Mouse (Mus musculus) forebrain, embryonic 16.5 days (tissue): Measurements from ENCODE around the gene Rpl38. TPM values are rescaled to one million over a fixed set of nuclear protein-coding genes. Genes with fewer than 3 reads are reported as not detected.

ENCODE experiments used
- ATAC-seq: fragments of 200-750 bp; cut with Nextera tagmentation; 2 replicates; pipeline ENCODE4 v1.8.0; 2017; ENCODE audit warnings: mild to moderate bottlenecking, moderate library complexity
- H3K27ac ChIP-seq: fragments of 300-500 bp; sonication (generic); 2 replicates; pipeline ENCODE4 v1.5.1; 2014; ENCODE audit warnings: low read length, control low read depth
- H3K27me3 ChIP-seq: fragments of 300-500 bp; sonication (generic); replicated peaks from 2 replicates; pipeline ENCODE4 v1.6.1; 2014; ENCODE audit warnings: low read length; ENCODE audit not compliant: control insufficient read depth, insufficient read depth
- H3K36me3 ChIP-seq: fragments of 300-500 bp; sonication (generic); 2 replicates; pipeline ENCODE4 v1.6.1; 2014; ENCODE audit not compliant: control insufficient read depth, insufficient read depth
- H3K4me1 ChIP-seq: fragments of 300-500 bp; sonication (generic); replicated peaks from 2 replicates; pipeline ENCODE4 v1.6.1; 2014; ENCODE audit warnings: low read length; ENCODE audit not compliant: control insufficient read depth, insufficient read depth
- H3K4me2 ChIP-seq: fragments of 300-500 bp; sonication (generic); 2 replicates; pipeline ENCODE4 v1.6.1; 2014; ENCODE audit warnings: mild to moderate bottlenecking, low read length, control low read depth
- H3K4me3 ChIP-seq: fragments of 300-500 bp; sonication (generic); replicated peaks from 2 replicates; pipeline ENCODE4 v1.5.1; 2014; ENCODE audit warnings: mild to moderate bottlenecking, low read length, control low read depth
- H3K9ac ChIP-seq: fragments of 300-500 bp; sonication (generic); replicated peaks from 2 replicates; pipeline ENCODE4 v1.6.1; 2014; ENCODE audit warnings: low read depth, low read length, control low read depth
- H3K9me3 ChIP-seq: fragments of 300-500 bp; sonication (generic); 2 replicates; pipeline ENCODE4 v1.6.1; 2016; ENCODE audit warnings: low read length; ENCODE audit not compliant: control insufficient read depth
- WGBS: fragments of 180-500 bp; shearing (Covaris S2); extraction: QIAGEN DNeasy Blood & Tissue Kit; methylation state at CpG from one replicate; pipeline ENCODE4 v1.1.7; 2014; 5-methylcytosine and 5-hydroxymethylcytosine counted together
- polyA plus RNA-seq: library from polyadenylated mRNA; unstranded; fragments of >200 nt; fragmentation: Nextera tagmentation; extraction: Ambion mirVana; gene quantifications from 2 replicates; pipeline ENCODE4 v1.2.1, GENCODE M21; 2015

Gene Rpl38
- polyA plus RNA-seq, 1 experiment from 2014 or later, result 637 TPM

- H3K4me3 ChIP-seq, result no peak overlapping the region
- H3K9ac ChIP-seq, result no peak overlapping the region
- no peaks in the 10 kb centered on the region for H3K36me3 ChIP-seq
- 94% methylated on average over 13 of the region's 13 CpGs for WGBS
- ATAC-seq, result no peak
- H3K4me2 ChIP-seq, result no peak overlapping the region
- no peaks in the 10 kb centered on the region for H3K27me3 ChIP-seq
- no peak overlapping the region for H3K27ac ChIP-seq
- 0 out of 2 replicates have a peak, but pooled peaks cover 8% of the 10 kb centered on the region for H3K4me1 ChIP-seq
- H3K9me3 ChIP-seq, result no peaks in the 10 kb centered on the region
Measured at GRCm38 (mm10) chr11:114682321-114682900, 14.1 kb downstream of the Rpl38 start.

DNA sequence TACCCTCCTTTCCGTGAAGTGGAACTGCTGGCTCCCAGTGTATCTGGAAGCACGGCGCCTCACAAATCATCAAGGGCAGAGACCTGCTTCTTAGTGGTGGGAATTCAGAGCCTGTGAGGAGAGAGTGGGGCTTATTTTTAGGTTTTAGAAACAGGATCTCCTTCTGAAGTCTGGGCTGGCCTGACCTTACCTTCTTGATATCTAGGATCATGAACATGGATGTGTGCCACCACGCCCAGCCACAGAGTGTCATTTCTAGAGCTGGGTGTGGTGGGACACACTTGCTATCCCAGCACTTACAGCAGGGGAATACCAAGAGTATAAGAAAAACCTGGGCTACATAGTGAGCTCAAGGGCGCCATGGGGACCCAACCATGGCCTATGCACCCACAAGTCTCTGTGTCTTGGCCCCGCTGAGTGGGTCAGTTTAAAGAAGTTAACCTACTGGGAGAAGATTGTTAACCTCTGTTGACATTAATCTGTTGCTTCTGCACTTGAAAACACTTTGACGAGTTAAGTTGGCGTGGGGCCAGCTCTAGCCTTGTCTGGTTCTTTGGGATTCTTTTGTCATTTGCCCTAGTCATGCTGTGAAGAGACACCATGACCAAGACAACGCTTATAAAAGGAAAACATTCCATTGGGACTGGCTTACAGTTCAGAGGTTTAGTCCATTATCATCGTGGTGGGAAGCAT is 14.9 kb downstream of the Rpl38 start:
- Histone ChIP-seq H3K4me1 (0 out of 2 replicates have a peak, but pooled peaks cover 8% of the 10 kb centered on the region), H3K9ac (no peak overlapping the region), H3K9me3 (no peaks in the 10 kb centered on the region), H3K27ac (no peak overlapping the region), H3K4me2 (no peak overlapping the region), H3K4me3 (no peak overlapping the region), H3K36me3 (no peaks in the 10 kb centered on the region), H3K27me3 (no peaks in the 10 kb centered on the region)
- WGBS, result 82% methylated on average over 10 of the region's 10 CpGs
- no peak for ATAC-seq

DNA sequence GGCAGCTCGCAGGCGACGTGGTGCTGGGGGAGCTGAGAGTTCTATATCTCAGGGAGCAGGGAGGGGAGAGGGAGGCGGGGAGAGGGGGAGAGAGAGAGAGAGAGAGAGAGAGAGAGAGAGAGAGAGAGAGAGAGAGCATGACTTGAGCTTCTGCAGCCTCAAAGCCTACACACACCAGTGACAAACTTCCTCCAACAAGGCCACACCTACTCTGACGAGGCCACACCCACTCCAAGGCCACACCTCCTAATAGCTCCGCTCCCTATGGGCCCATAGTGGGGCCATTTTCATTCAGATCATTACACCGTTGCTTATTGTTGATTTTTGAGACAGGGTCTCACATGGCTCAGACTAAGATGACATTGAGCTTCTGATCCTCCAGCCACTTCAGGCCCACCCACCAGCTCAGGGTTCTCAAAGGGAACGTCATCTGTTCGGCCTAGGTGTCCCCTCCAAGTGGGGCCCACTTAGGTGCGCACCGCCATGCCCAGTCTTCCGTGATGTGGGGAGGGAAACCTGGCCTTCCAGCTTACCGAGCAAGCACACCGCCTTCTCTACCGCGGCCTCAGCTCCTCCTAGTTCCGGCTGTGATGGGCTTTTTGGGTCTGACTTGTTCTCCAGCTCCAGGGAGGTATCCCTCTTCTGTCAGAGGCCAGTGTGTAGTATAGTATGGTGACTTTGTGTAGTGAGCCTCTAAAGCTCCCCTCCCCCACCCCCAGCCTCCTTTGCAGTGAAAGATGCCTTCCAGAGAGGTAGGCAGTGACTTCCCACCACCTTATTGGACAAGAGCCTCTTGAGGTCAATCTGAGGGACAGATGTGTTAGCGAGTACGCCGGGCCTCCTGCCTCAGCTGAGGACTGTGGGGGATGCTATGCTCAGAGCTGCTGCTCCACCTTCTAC is 15.6 kb downstream of the Rpl38 start:
- H3K9me3 ChIP-seq, result no peaks in the 10 kb centered on the region
- no peak overlapping the region for H3K4me3 ChIP-seq
- 82% methylated on average over 19 of the region's 20 CpGs for WGBS
- H3K9ac ChIP-seq, result no peak overlapping the region
- no peaks in the 10 kb centered on the region for H3K27me3 ChIP-seq
- ATAC-seq, result no peak
- H3K27ac ChIP-seq, result no peak overlapping the region
- no peaks in the 10 kb centered on the region for H3K36me3 ChIP-seq
- H3K4me2 ChIP-seq, result no peak overlapping the region
- H3K4me1 ChIP-seq, result 0 out of 2 replicates have a peak, but pooled peaks cover 8% of the 10 kb centered on the region

DNA sequence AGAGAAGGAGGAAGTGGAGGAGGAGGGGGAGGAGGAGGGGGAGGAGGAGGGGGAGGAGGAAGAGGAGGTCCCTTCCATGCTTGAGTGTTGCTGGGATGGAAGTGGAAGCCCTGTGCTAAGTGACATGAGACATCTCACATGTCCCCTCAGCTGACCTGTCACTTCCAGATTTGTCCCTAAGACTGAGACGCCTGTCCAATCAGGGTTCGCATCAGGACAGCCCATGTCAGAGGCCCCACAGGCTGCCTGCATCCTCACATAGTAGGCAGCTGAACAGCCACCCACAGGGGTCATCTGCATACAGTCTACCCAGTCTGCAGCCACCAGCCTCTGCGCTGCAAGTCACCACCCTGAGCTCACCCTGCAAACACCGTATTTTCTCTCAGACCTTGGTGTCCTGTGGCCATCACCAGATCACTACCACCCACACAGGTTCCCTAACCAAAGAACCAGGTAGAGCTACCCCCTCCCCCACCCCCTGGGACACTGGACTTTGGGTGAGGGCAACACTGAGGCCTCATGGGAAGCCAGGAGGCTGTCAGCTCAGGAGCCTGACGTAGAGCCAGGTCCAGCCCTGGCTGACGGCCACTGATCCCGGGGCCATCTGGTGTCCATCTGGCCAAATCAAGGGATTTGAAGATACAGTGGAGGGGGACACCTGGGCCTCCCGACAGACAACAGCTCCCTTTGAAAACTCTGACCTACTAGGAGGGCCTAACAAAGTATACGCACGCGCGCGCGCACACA is 16.5 kb downstream of the Rpl38 start:
- Histone ChIP-seq H3K4me3 (no peak overlapping the region), H3K4me1 (0 out of 2 replicates have a peak, but pooled peaks cover 5% of the 10 kb centered on the region), H3K9me3 (no peaks in the 10 kb centered on the region), H3K9ac (no peak overlapping the region), H3K27ac (no peak overlapping the region), H3K27me3 (no peaks in the 10 kb centered on the region), H3K4me2 (no peak overlapping the region), H3K36me3 (no peaks in the 10 kb centered on the region)
- WGBS, result 72% methylated on average over 13 of the region's 14 CpGs
- ATAC-seq, result no peak; the same call in 1 of the 2 replicates

DNA sequence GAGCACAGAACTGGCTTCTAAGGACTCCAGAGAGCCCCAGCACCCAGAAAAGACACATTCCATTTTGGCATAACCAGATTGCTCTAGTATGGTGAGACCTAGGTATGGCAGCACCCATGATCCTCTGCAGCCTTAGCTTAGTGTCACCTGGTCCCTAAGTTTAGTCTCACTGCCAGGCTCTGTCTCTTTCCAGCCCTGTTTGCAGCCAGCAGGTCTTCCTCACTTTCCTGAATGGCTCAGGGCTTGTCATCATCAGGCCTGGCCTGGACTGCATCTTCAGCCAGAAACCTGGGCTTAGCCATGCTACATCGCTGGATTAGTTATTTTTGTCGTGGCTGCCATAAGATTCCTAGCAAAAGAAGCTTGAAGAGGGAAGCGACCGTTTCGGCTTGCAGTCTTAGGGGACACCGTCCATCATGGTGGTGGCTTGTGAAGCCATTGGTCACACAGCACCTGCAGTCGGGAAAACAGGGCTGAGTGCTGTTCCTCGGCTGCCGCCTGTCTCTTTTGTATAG is 17.3 kb downstream of the Rpl38 start:
- Histone ChIP-seq H3K27ac (no peak overlapping the region), H3K27me3 (no peaks in the 10 kb centered on the region), H3K36me3 (no peaks in the 10 kb centered on the region), H3K4me2 (no peak overlapping the region), H3K9me3 (no peaks in the 10 kb centered on the region), H3K4me3 (no peak overlapping the region), H3K4me1 (0 out of 2 replicates have a peak, but pooled peaks cover 2% of the 10 kb centered on the region), H3K9ac (no peak overlapping the region)
- ATAC-seq, result no peak
- WGBS, result 87% methylated on average over 9 of the region's 9 CpGs

DNA sequence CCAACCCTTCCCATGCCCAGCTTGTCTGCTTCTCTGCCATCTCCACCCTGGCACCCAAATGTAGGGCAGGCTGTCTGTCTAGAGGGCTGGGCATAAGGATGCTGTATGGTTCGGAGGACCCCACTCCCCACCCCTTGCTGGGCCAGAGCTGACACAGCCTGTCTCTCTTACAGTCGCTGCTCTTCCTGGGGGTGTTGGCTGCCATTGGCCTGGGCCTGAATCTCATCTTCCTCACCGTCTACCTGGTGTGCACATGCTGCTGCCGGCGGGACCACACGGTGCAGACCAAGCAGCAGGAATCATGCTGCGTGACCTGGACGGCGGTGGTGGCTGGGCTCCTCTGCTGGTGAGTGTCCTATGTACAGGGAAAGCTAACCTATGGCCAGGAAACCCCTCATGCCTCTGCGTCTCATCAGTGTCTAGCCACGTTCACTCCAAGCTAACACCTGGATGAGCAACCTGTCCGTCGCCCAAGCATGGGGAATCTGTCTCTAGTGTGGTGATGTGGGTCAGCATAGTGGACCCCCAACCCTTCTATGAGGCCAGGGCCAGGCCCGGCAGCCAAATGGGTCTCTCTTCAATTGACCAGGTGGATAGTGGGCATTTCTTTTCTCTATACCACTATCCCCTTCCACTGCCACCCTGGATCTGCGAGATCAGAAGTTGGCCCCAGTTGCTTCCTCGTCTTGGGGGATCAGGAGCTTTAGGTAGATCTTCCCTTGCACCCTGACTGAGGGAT is 18.1 kb downstream of the Rpl38 start:
- Histone ChIP-seq H3K36me3 (no peaks in the 10 kb centered on the region), H3K4me1 (0 out of 2 replicates have a peak, but pooled peaks cover 2% of the 10 kb centered on the region), H3K9ac (no peak overlapping the region), H3K9me3 (no peaks in the 10 kb centered on the region), H3K4me2 (no peak overlapping the region), H3K4me3 (no peak overlapping the region), H3K27ac (no peak overlapping the region), H3K27me3 (no peaks in the 10 kb centered on the region)
- 91% methylated on average over 16 of the region's 16 CpGs for WGBS
- ATAC-seq, result 0 out of 2 replicates have a peak, but pooled peaks have one; percentile 30

DNA sequence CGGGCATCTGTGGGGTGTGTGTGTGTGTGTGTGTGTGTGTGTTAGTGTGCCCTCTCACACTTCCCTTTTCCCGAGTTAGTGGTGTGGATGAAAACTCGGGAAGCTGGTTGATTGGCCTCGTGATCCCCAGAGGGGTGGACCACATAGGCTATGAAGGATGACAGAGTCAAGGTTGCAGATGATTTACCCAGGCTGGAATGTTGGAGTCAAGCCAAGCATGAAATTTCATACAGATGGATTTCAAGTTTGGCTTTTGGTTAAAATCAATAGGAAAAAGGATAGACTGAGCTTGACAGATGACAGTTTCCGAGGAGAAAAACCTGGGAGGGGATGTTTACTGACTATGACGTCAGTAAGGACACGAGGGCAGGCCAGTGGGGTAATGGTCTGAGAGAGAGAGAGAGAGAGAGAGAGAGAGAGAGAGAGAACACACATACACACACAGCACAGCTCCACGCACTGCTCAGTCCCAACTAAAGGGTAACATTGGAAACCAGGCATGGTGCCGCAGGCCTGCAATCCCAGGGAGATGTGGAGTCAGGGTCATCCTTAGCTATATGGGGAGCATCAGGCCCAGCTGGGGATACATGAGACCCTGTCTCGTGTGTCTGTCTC is 19.4 kb downstream of the Rpl38 start:
- H3K36me3 ChIP-seq, result no peaks in the 10 kb centered on the region
- no peak overlapping the region for H3K4me3 ChIP-seq
- H3K9me3 ChIP-seq, result no peaks in the 10 kb centered on the region
- no peak overlapping the region for H3K9ac ChIP-seq
- 67% methylated on average over 10 of the region's 10 CpGs for WGBS
- 0 out of 2 replicates have a peak, but pooled peaks cover 2% of the 10 kb centered on the region for H3K4me1 ChIP-seq
- ATAC-seq, result no peak
- no peak overlapping the region for H3K4me2 ChIP-seq
- H3K27ac ChIP-seq, result no peak overlapping the region
- H3K27me3 ChIP-seq, result no peaks in the 10 kb centered on the region

DNA sequence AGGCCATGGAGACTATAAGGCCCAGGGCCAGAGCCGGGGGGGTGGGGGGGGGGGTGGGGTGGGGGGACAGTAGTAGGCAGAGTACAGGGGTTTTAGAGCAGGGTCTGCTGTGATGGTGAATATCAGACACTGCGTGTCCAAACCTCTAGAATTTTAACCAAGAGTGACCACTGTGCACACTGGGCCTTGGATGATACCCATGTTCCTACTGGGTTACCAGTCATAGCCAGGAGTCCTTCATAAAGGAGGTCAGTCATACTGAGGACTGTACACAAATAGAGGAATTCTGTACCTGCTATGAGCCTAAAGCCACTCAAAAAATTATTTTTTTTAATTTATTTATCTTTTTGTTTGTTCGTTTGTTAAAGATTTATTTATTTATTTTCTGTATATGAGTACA is 20.4 kb downstream of the Rpl38 start:
- no peak overlapping the region for H3K9ac ChIP-seq
- ATAC-seq, result no peak
- WGBS, result 93% methylated on average over 2 of the region's 3 CpGs
- 0 out of 2 replicates have a peak, but pooled peaks cover 2% of the 10 kb centered on the region for H3K4me1 ChIP-seq
- H3K27ac ChIP-seq, result no peak overlapping the region
- no peak overlapping the region for H3K4me3 ChIP-seq
- H3K27me3 ChIP-seq, result no peaks in the 10 kb centered on the region
- no peak overlapping the region for H3K4me2 ChIP-seq
- no peaks in the 10 kb centered on the region for H3K36me3 ChIP-seq
- H3K9me3 ChIP-seq, result no peaks in the 10 kb centered on the region
